Mouse (Mus musculus) embryonic facial prominence, embryonic 14.5 days (tissue): ENCODE data around the gene Amz1. TPM values are rescaled to one million over a fixed set of nuclear protein-coding genes. Genes with fewer than 3 reads are reported as not detected.

Experiments
- ATAC-seq: fragments of 200-750 bp; cut with Nextera tagmentation; 2 replicates; pipeline ENCODE4 v1.8.0; 2017; ENCODE audit warnings: low read depth, moderate number of reproducible peaks, moderate TSS enrichment
- DNase-seq: peaks from one replicate; pipeline ENCODE4 v3.0.0-alpha.2; 2015; ENCODE audit warnings: low spot score
- H3K27ac ChIP-seq: fragments of 300-500 bp; sonication (generic); replicated peaks from 2 replicates; pipeline ENCODE4 v1.5.1; 2014; ENCODE audit warnings: low read depth, mild to moderate bottlenecking, low read length, moderate library complexity
- H3K27me3 ChIP-seq: fragments of 300-500 bp; sonication (generic); replicated peaks from 2 replicates; pipeline ENCODE4 v1.6.1; 2014; ENCODE audit warnings: low read length; ENCODE audit not compliant: control insufficient read depth, insufficient read depth
- H3K36me3 ChIP-seq: fragments of 300-500 bp; sonication (generic); 2 replicates; pipeline ENCODE4 v1.6.1; 2014; ENCODE audit warnings: low read length, mixed read lengths; ENCODE audit not compliant: control insufficient read depth, insufficient read depth
- H3K4me1 ChIP-seq: fragments of 300-500 bp; sonication (generic); 2 replicates; pipeline ENCODE4 v1.6.1; 2014; ENCODE audit warnings: antibody characterized with exemption, low read length; ENCODE audit not compliant: control insufficient read depth, insufficient read depth
- H3K4me2 ChIP-seq: fragments of 300-500 bp; sonication (generic); 2 replicates; pipeline ENCODE4 v1.6.1; 2014; ENCODE audit warnings: low read depth, mild to moderate bottlenecking, low read length, moderate library complexity, mixed read lengths
- H3K4me3 ChIP-seq: fragments of 300-500 bp; sonication (generic); 2 replicates; pipeline ENCODE4 v1.5.1; 2014; ENCODE audit warnings: low read depth, mild to moderate bottlenecking, low read length
- H3K9ac ChIP-seq: fragments of 300-500 bp; sonication (generic); 2 replicates; pipeline ENCODE4 v1.6.1; 2014; ENCODE audit warnings: low read depth, mild to moderate bottlenecking, low read length, moderate library complexity, mixed read lengths
- H3K9me3 ChIP-seq: fragments of 300-500 bp; sonication (generic); 2 replicates; pipeline ENCODE4 v1.6.1; 2016; ENCODE audit warnings: low read length; ENCODE audit not compliant: control insufficient read depth
- WGBS: fragments of 180-500 bp; shearing (Covaris S2); extraction: QIAGEN DNeasy Blood & Tissue Kit; methylation state at CpG from one replicate; pipeline ENCODE4 v1.1.7; 2014; 5-methylcytosine and 5-hydroxymethylcytosine counted together
- polyA plus RNA-seq: library from polyadenylated mRNA; unstranded; fragments of >200 nt; fragmentation: Nextera tagmentation; extraction: Ambion mirVana; gene quantifications from 2 replicates; pipeline ENCODE4 v1.2.1, GENCODE M21; 2014

The Amz1 gene
- polyA plus RNA-seq, 1 experiment from 2014 or later: 0.54 TPM

GRCm38 (mm10) chr5:140766566-140766965 lies 42.6 kb downstream of the Amz1 start:
- WGBS: 90% methylated on average over 4 of the region's 4 CpGs
- Histone ChIP-seq H3K27me3 (no peaks in the 10 kb centered on the region), H3K9ac (no peak overlapping the region), H3K27ac (no peak overlapping the region), H3K9me3 (no peaks in the 10 kb centered on the region), H3K36me3 (peaks cover 9% of the 10 kb centered on the region; the same call in 1 of the 2 replicates), H3K4me1 (peaks cover 14% of the 10 kb centered on the region), H3K4me2 (no peak overlapping the region), H3K4me3 (no peak overlapping the region)
- no peak for DNase-seq
- ATAC-seq: no peak

- Histone ChIP-seq H3K9me3 (no peaks in the 10 kb centered on the region), H3K9ac (no peak overlapping the region), H3K4me2 (no peak overlapping the region), H3K4me3 (no peak overlapping the region), H3K36me3 (no peaks in the 10 kb centered on the region), H3K27me3 (no peaks in the 10 kb centered on the region), H3K4me1 (peaks cover 22% of the 10 kb centered on the region), H3K27ac (peak overlapping the region; percentile 83)
- 13% methylated on average over 6 of the region's 9 CpGs for WGBS
- peak; percentile 86 for DNase-seq
- ATAC-seq: peak; percentile 75
Measured at GRCm38 (mm10) chr5:140767704-140768141, 43.8 kb downstream of the Amz1 start.

- no peak overlapping the region for H3K4me2 ChIP-seq
- no peak overlapping the region for H3K9ac ChIP-seq
- no peaks in the 10 kb centered on the region for H3K27me3 ChIP-seq
- H3K4me3 ChIP-seq: no peak overlapping the region
- no peaks in the 10 kb centered on the region for H3K36me3 ChIP-seq
- no peak for DNase-seq
- no peak for ATAC-seq
- no peaks in the 10 kb centered on the region for H3K9me3 ChIP-seq
- H3K27ac ChIP-seq: peak overlapping the region; percentile 83
- WGBS: 74% methylated on average over 5 of the region's 5 CpGs
- peaks cover 22% of the 10 kb centered on the region for H3K4me1 ChIP-seq
Measured at GRCm38 (mm10) chr5:140768333-140768732, 44.4 kb downstream of the Amz1 start.

- H3K9me3 ChIP-seq: no peaks in the 10 kb centered on the region
- ATAC-seq (peak; percentile 48), DNase-seq (peak; percentile 68)
- WGBS: 34% methylated on average over 6 of the region's 6 CpGs
- H3K4me3 ChIP-seq: no peak overlapping the region
- no peaks in the 10 kb centered on the region for H3K27me3 ChIP-seq
- peaks cover 22% of the 10 kb centered on the region for H3K4me1 ChIP-seq
- H3K4me2 ChIP-seq: 0 out of 2 replicates have a peak overlapping the region, but pooled peaks have one; percentile 3
- no peak overlapping the region for H3K9ac ChIP-seq
- no peaks in the 10 kb centered on the region for H3K36me3 ChIP-seq
- peak overlapping the region; percentile 72 for H3K27ac ChIP-seq
Measured at GRCm38 (mm10) chr5:140771612-140772011, 47.7 kb downstream of the Amz1 start.

- no peaks in the 10 kb centered on the region for H3K27me3 ChIP-seq
- 0 out of 2 replicates have a peak overlapping the region, but pooled peaks have one; percentile 3 for H3K4me2 ChIP-seq
- ATAC-seq (no peak), DNase-seq (no peak)
- peak overlapping the region; percentile 72 for H3K27ac ChIP-seq
- no peaks in the 10 kb centered on the region for H3K36me3 ChIP-seq
- H3K4me3 ChIP-seq: no peak overlapping the region
- 0 out of 2 replicates have a peak overlapping the region, but pooled peaks have one; percentile 3 for H3K9ac ChIP-seq
- no peaks in the 10 kb centered on the region for H3K9me3 ChIP-seq
- peaks cover 22% of the 10 kb centered on the region for H3K4me1 ChIP-seq
- 52% methylated on average over 7 of the region's 7 CpGs for WGBS
Measured at GRCm38 (mm10) chr5:140772158-140772557, 48.2 kb downstream of the Amz1 start.

GRCm38 (mm10) chr5:140775111-140775510 lies 51.2 kb downstream of the Amz1 start:
- Histone ChIP-seq H3K4me3 (no peak overlapping the region), H3K4me2 (no peak overlapping the region), H3K4me1 (peaks cover 11% of the 10 kb centered on the region), H3K27me3 (no peaks in the 10 kb centered on the region), H3K9ac (no peak overlapping the region), H3K27ac (no peak overlapping the region), H3K36me3 (peaks cover 24% of the 10 kb centered on the region; the same call in 1 of the 2 replicates), H3K9me3 (no peaks in the 10 kb centered on the region)
- WGBS: 97% methylated on average over 4 of the region's 4 CpGs
- ATAC-seq: no peak
- no peak for DNase-seq

GRCm38 (mm10) chr5:140776968-140777367 lies 53.0 kb downstream of the Amz1 start:
- Histone ChIP-seq H3K36me3 (peaks cover 41% of the 10 kb centered on the region), H3K4me3 (no peak overlapping the region), H3K27ac (no peak overlapping the region), H3K9me3 (no peaks in the 10 kb centered on the region), H3K9ac (no peak overlapping the region), H3K4me1 (0 out of 2 replicates have a peak, but pooled peaks cover 5% of the 10 kb centered on the region), H3K4me2 (no peak overlapping the region), H3K27me3 (no peaks in the 10 kb centered on the region)
- WGBS: 65% methylated on average over 9 of the region's 9 CpGs
- ATAC-seq (no peak), DNase-seq (no peak)

GRCm38 (mm10) chr5:140781122-140781521 lies 57.2 kb downstream of the Amz1 start:
- no peaks in the 10 kb centered on the region for H3K27me3 ChIP-seq
- no peaks in the 10 kb centered on the region for H3K4me1 ChIP-seq
- no peak overlapping the region for H3K4me2 ChIP-seq
- no peak for DNase-seq
- no peak overlapping the region for H3K27ac ChIP-seq
- H3K9ac ChIP-seq: no peak overlapping the region
- ATAC-seq: no peak
- WGBS: 82% methylated on average over 5 of the region's 5 CpGs
- no peak overlapping the region for H3K4me3 ChIP-seq
- H3K36me3 ChIP-seq: peaks cover 76% of the 10 kb centered on the region
- H3K9me3 ChIP-seq: no peaks in the 10 kb centered on the region

- 86% methylated on average over 8 of the region's 8 CpGs for WGBS
- no peaks in the 10 kb centered on the region for H3K9me3 ChIP-seq
- no peak overlapping the region for H3K4me2 ChIP-seq
- H3K27ac ChIP-seq: no peak overlapping the region
- no peaks in the 10 kb centered on the region for H3K4me1 ChIP-seq
- H3K36me3 ChIP-seq: peaks cover 76% of the 10 kb centered on the region
- H3K9ac ChIP-seq: no peak overlapping the region
- ATAC-seq: no peak
- H3K27me3 ChIP-seq: no peaks in the 10 kb centered on the region
- no peak overlapping the region for H3K4me3 ChIP-seq
- no peak for DNase-seq
Measured at GRCm38 (mm10) chr5:140781886-140782572, 58.1 kb downstream of the Amz1 start.
